Mouse (Mus musculus) lung, adult 18-20 months (tissue): ENCODE measurements around the gene Scfd2.
A peak's percentile ranks its signal among the peaks of the same experiment; 100 is the strongest.

Source experiments
- DNase-seq, 2 experiments: peaks; one replicate each; pipeline ENCODE4 v3.0.0; 2022; ENCODE audit warnings: mixed read lengths in 2 of 2

The Scfd2 gene

DNA sequence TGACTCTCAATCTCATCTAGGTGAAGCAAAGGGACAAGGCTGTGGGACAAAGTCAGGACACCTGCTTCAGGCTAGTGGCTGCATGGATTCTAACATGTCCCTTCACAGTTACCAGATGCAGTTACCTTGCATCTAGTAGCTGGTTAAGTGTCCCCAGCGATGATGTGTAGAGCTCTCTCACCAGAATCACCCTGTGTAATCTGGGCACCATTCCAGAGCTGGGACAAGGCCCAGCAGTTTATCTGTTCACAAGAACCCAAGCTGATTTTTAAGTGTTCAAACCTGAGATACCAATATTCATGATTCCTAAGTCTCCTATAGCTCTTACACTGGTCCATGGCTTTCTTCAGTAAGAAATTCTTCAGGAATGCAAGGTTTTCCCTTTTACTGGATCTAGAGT is 264.4 kb downstream of the Scfd2 start:
- no peak for DNase-seq

GRCm38 (mm10) chr5:74266476-74266819 is 265.1 kb downstream of the Scfd2 start:
- DNase-seq, result no peak

GRCm38 (mm10) chr5:74265601-74266475 is 265.7 kb downstream of the Scfd2 start:
- no peak for DNase-seq

DNA sequence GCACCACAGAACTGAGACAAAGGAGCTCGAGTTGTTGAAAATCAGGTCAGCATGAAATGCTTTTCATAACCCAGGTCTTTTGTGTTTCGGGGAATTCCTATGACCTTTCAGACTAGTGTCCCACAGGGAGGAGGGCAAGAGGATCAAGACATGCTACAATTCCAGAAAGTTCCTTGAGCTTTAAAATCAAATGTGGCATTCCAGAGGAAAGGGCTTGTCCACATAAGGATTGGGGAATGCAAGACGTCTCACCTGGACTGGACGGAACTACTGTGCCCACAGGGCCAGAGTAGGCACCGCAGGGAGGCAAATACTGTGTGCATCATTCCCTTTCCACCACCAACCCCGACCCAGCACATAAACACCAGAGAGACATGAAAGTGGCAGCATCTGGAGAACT is 266.4 kb downstream of the Scfd2 start:
- no peak for DNase-seq

DNA sequence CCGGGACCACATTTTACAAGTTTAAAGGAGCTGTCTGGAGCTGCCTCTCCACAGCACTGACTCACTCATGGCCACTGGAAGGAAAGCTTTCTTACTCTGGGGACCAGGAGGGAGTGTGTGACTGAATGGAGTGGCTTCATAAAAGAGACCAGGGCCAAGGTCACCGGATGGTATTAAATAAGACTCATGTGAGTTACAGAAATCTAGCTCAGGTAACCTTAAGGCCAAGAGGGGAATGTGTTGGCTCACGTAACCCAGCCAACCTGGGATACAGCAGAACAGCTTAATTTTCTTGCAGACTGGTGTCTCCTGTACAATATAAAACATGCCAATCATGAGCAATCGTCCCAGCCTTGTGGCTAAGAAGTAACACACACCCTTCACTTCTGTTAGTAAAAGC is 267.0 kb downstream of the Scfd2 start:
- DNase-seq, result no peak

DNA sequence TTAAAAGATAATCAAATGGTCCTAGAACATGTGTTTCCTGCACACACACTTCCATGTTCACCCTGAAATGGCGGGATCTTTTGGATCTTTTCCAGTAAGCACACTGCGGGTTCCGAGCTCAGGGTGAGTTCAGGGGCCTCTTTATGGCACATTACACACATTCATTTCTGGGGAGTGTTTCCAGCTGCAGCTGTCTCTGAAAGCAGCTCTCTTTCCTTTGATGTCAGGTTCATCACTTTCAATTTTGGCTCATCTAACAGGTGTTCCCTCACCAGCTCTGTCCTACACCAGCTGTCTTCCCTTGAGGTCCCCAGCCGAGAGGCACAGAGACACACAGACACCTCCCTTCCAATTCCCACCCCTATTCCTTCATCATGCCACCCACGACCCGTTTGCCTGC is 270.5 kb downstream of the Scfd2 start:
- DNase-seq, result no peak

DNA sequence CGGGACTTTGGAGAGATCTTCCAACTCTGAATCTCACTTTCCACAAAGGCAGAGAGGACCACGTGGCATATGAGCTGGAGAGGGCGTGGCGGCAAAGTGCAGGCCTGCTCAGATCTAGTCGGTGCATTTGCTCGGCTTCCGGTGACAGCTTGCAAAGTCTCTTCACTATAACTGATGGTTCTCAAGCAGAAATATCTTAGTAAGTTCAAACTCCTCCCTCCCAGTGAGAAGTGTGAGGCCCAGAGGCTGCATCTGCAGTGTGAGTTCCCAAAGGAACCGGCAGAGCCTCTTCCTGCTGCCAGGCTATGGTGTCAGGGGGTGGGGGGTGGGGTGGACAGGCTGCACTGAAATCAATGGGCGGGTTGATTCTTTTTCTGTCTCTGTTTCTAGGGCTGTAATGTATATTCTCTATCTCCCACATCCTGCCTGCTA is 271.2 kb downstream of the Scfd2 start:
- DNase-seq, result no peak

DNA sequence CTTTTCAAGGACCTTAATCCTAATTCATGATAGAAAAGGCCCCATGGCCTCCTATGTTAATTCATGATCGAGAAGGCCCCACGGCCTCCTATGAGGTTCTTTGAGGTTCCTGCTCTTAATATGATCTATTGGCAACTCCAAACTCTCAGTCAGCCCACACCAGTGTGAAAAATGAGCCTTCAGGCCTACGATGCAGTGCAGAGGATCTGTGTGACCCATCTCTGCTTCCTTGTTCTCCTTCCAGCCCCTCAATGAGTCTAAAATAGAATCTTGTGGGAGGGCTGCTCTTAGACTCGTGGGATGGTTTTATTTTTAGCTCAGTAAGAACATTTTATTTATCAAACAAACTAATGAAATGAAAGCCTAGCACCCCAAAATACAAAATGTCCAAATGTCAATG is 274.9 kb downstream of the Scfd2 start:
- no peak for DNase-seq

GRCm38 (mm10) chr5:74254996-74255395 is 276.6 kb downstream of the Scfd2 start:
- DNase-seq, result no peak

GRCm38 (mm10) chr5:74253724-74254328 is 277.7 kb downstream of the Scfd2 start:
- DNase-seq, result no peak

DNA sequence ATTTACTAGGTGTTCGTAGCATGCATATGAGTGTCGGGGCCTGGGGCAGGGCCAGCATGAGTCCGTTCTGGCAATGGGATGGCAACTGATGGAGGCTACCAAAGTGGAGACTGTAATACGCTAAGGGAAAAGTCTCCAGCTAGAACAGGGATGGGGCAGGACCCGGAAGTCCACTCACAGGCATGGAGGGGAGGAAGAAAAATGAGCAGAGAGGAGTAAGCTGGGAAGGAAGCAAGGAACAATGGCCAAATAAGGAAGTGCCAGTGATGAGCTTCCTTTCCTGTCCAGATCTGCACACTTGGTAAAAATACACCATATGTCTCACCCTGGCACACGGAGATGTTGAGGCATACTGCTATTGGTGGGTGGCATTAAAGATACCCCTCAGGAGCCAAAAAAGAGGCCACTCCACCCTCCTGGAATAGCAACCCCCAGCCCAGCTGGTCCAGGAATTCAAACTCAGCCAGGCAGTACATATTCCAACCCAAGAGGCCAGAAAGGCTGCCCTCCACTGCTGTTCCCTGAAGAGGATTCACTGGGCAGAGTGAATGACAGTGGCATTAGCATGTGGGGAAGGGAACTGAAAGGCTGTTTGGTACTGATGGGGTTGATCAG is 278.8 kb downstream of the Scfd2 start:
- DNase-seq, result no peak

GRCm38 (mm10) chr5:74250947-74251346 is 280.6 kb downstream of the Scfd2 start:
- DNase-seq, result no peak

DNA sequence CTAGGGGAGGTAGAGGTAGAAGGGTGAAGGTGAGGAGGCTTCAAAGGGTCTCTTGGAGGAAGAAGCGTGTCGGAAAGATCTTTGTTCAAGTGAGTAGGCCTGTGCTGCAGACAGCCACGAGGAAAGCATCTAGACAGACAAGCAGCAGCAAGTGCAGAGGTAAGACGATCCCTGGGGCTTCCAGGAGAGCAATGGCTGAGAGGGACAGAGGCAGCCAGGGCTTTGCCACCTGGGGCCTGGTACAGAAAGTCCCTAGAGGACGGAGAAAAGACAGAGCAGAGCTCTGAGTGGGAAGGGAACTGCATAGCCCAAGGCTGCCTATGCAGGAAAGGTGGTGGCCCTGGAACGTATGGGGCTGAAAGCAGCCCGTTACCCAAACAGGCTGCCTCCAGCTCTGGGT is 281.3 kb downstream of the Scfd2 start:
- no peak for DNase-seq

DNA sequence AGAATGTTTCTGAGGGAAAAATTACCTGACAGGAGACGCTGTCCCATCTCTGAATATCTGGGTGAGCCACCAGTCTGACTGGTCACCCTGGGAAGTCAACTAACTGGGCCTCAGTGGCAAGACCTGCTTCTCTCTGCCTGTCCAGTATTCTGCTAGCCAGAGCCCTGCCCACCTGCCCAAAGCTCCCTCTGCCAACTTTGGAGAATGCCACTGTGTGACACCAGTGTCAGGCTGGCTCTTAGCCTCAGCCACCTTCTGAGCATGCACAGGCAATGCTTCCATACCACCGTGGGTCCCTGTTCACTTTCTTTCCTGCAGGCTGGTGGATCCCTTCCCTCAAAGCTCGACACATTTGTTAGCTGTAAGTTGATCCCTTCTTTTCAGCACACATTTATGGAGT is 281.8 kb downstream of the Scfd2 start:
- DNase-seq, result no peak

DNA sequence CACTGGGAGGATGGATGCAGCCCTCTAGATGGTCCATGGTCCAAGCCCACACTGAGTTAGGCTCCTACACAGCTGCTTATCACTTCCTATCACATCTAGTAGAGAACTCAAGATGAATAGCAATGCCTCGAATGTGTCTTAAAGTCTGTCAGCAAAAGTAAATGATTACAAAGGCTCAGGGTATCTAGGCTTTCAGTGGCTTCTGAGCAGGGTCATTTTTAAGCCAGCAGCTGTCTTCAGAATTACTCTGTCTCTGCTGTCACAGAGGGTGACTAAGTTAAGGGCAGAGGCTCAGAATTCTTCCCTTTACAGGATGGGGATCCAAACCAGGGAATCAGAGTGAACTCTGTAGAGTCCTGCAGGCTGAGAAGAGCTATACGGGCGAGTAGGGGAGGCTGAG is 284.6 kb downstream of the Scfd2 start:
- DNase-seq, result no peak

GRCm38 (mm10) chr5:74246453-74246852 is 285.1 kb downstream of the Scfd2 start:
- no peak for DNase-seq

DNA sequence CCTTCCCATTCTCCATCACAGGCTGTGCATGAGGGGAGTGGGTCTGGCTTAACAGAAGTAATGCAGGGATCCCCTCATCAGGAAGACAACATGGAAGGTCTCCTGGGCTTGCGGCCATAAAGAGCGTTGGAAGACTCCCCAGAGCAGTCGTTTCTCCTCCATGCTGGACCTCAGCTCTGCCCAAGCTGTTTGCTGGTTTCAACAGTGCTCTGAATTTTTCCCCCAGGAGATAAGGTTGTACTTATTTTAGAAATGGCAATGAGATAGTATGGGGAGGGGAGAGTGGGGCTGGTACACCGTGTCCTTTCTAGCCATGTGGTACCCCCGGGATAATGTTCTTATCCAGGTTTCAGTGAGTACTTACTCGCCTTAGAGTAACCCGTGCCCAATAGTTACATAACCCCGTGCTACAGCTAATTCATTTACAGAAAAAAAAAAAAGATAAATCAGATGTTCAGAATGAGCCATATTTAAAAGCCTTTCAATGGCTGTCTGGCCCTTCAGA is 285.9 kb downstream of the Scfd2 start:
- DNase-seq, result no peak

- DNase-seq, result peak in 1 of 2 experiments; percentile 63
Measured at GRCm38 (mm10) chr5:74244406-74245019, 287.0 kb downstream of the Scfd2 start.

- DNase-seq, result no peak
Measured at GRCm38 (mm10) chr5:74242654-74243053, 288.9 kb downstream of the Scfd2 start.

- DNase-seq, result peak; percentile 52 to 76
Measured at GRCm38 (mm10) chr5:74240926-74241680, 290.5 kb downstream of the Scfd2 start.

GRCm38 (mm10) chr5:74240298-74240697 is 291.3 kb downstream of the Scfd2 start:
- no peak for DNase-seq

- no peak for DNase-seq
Measured at GRCm38 (mm10) chr5:74239369-74239768, 292.2 kb downstream of the Scfd2 start.

- DNase-seq, result no peak
Measured at GRCm38 (mm10) chr5:74233808-74234207, 297.8 kb downstream of the Scfd2 start.
